Mouse (Mus musculus): Measurements from ENCODE around the gene Tspan5.

DNA sequence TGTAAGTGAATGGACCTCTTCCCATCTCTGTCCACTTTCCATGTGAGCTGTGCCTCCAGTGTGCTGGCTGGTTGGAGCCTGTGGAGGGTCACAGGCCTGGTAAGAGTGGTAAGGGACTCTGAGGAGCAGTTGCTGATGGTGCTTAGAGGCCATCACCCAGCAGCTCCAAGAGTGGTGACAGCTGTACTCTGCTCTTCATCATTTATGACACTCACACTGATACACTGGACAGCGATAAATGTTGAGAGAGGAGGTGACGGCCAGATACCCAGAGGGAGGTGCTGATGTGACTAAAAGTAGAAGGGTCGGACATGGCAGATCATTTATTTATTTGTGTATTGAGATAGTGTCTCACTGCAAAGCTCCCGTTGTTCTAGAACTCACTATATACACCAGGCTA is 176.2 kb downstream of the Tspan5 start:
- TF ChIP-seq CTCF (IDR thresholded peaks at IDR 0.05; ENCODE audit: low read depth) (no peak), EP300 (optimal IDR thresholded peaks at IDR 0.05) (no peak)
